Mouse (Mus musculus): ENCODE results near the gene Chchd1.

Chchd1 gene

DNA sequence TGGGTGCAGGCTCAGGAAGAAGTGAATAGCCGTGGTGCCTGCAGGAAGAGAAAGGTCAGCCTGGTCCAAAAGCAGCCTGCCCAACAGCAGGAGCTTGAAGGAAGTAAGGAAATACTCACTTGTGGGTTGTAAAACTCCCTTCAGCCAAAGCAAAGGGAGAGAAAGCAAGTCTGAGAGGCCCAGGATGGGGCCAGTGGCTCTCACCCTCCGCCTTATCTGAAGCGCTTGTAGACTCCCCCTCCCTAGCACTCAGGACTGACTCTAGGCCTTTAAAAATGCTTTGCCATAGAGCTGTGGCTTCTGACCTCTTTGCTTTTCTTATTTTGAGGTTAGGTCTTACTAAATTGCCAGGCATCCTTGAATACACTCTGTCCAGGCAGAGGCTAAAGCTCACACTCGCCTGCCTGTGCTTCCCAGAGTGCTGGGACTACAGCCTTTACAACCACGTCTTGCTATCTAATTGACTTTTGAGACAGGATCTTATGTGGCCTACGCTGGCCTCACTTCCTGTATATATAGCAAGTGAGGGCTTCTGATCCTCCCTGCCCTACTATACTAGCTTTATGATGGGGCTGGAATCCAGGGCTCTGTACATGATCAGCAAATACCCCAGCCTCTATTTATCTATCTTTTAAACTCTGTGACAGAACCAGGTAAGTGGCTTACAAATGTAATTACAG is 23.0 kb downstream of the Chchd1 start:
- no peak for DNase-seq (ENCODE audit: low spot score)

DNA sequence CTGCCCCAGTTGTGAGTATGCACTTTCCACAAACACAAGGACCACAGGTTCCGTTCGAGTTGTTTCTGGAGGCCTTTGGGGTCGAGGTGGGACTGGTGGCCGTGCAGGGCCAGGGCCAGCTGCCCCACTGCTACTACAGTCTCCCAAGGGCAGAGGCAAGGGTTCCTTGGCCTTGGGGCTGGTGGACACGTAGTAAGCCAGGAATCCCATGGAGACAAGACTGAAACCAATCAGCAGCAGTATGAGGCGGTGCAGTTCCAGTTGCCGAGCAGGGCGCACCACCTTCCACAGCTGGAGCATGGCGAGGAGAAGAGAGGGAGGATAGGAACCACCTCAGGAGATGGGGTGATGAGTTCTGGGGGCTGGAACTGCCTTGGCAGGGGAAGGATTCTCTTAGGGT is 27.1 kb downstream of the Chchd1 start:
- DNase-seq (ENCODE audit: low spot score) = no peak

DNA sequence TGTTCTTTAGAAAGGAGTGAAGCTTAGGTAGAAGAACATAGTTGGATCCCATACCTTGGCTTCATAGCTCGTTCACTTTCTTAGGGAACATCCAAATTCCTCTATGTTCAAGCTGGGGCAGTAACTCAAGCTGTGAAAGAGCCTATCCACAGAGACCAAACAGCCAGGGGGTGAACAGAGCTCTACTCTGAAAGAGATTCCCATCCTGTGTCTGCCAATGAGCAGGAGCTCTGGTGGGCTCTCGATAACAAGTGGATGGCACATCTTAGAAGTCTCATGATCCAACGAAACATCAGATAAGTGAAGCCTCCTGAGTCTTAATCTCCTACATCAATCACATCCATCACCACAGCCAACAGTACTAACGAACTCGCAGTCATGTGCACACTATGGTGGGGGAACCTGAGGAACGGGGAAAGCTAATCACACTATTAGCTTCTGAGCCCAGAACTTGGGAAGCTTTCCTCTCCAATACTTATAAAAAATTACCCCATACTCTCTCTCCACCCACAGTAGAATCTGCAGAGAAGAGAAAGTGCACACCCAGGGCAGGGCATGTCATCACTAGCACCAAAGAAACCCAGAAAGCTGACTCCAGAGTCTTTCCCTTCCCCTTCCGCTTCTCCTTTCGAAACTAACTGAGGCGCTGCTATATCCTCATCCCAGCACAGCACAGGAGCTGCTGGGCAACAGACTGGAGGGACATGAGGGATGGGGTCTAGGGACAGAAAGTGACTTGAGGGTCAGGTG is 28.2 kb downstream of the Chchd1 start:
- no peak for DNase-seq (ENCODE audit: low spot score)

DNA sequence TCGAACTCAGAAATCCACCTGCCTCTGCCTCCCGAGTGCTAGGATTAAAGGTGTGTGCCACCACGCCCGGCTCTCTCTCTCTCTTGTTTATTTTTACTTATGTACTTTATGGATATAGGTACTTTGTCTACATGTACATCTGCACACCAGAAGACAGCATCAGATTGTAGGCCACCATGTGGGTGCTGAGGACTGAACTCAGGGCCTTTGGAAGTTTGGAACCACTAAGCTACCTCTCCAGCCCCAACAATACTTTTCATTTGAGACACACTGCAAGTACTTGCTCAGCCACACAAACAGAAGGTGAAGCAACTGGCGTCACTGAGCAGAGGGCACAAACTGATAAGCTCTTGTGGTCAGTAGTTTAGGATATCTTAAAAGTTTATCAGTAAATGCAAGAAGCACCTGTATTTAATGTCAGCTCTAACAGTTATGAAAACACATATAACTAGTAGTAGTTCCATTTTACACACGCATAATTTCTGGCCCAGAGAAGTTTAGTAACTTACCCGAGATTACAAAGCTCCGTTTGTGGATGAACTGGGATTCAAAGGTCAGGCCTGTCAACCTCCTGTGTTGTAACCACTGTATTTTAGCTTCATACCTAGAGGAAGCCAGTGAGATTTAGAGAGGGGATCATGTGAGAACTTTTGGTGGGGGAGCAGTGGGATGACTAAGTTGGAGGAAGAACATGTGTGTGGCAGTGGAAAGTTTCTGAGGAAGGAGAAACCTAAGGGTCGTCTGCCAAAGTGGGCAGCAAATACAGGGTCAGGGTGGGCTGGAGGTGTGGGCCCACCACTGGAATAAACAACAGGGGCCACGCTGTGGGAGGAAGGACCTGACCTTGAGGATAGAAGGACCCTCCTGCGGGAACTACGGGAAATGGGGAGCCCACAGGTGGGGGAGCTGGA is 30.5 kb downstream of the Chchd1 start:
- DNase-seq (ENCODE audit: low spot score) = no peak

DNA sequence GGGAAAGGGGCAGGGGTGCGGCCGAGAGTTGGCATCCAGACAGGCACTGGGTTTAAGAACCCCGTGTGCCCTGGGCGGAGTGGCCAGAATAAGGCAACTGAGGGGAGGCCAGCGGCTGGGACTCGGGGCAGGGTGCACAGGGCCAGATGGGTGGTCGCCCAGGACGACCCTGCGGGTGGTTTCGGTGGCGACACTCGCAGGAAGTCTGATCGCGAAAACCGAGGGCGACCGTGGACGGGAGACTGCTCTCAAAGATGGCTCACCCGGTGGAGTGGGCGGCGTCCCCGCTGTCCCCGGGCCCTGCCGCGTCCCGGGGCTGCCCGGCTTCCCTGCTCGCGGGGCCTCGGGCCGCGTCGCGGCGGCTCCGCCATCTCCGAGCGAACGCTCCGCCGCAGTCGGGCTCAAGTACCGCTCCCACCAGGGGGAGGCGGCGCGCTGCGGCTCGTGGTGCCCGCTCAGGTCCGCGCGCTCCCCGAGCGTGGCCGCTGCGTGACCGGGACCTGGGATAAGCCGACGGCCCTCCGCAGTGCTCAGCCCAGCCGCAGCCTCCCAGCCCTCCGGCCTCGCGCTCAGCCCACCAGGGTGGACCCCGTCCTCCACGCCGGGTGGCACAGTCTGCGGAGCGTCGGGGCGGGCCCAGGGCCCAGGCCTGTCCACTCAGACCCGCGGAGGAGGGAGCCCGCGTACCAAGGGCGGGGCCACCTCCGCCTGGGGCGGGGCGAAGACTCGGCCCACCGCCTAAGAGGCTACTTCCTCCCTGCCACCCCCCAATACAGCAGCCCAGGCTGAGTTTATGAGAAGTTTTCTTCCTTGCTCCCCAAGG is 31.4 kb downstream of the Chchd1 start, which contains the start of gene Ndst2:
Ndst2 (minus strand) TSS at position 611 of the 823 bp plus-strand sequence.
- DNase-seq (ENCODE audit: low spot score) = peak; percentile 91

DNA sequence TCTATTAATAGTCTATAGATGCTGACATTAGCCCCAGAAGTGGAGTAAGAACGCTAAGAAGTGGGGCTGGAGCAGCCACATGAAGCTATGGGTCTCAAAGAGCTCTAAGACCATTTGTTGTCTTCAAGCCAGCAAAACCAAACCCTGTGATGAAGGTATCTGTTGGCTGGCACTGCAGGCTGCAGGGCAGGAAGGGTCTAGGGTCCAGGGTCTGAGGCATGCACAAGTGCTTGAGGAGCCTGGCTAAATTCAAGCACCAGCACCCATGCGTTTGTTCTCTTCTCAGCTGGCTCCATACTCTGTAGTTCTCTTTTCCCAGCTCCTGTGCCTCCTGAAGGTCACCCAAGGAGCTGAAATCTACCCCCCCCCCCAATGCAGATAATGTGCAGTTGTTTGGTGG is 32.2 kb downstream of the Chchd1 start:
- DNase-seq (ENCODE audit: low spot score) = no peak

DNA sequence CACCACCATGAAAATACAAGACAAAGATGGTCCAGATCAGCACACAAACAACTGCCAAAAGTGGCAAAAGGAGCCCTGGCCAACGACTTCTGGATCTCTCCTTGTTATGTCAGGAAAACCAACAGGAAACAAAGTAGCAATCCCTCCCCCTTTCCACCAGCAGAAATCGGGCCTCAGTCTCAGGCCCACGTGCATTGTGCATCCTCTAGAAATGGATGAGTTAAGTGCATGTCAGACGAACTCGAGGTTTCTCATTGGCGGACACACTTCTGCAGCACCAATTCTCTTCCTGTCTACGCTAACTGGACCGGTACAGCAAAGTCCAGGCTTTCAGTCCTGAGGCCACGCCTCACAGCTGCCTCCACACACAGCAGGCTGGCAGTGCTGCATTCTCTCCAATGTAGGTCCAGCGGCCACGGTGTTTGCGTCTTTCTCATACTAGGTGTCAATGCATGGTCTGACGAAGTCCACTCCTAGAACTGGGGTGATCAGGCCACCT is 33.1 kb downstream of the Chchd1 start:
- DNase-seq (ENCODE audit: low spot score) = no peak

DNA sequence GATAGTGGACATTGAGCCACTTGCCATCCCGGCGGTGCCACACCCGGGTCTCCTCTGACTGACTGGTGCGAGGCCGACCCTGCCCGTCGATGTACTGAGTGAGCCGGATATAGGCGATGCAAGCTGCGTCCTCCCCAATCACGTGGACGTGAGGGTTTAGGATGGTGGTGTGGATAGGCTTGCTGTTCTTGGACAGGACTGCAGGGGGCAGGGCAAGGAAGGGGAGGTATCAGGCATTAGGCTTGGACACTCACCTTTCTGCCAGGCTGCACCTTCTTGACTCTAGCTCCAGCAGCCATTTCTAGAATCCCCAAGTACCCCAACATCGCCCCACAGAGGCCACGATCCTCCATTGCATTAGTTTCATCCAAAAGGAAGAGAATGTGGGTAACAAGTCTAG is 34.5 kb downstream of the Chchd1 start:
- DNase-seq (ENCODE audit: low spot score) = peak; percentile 78

DNA sequence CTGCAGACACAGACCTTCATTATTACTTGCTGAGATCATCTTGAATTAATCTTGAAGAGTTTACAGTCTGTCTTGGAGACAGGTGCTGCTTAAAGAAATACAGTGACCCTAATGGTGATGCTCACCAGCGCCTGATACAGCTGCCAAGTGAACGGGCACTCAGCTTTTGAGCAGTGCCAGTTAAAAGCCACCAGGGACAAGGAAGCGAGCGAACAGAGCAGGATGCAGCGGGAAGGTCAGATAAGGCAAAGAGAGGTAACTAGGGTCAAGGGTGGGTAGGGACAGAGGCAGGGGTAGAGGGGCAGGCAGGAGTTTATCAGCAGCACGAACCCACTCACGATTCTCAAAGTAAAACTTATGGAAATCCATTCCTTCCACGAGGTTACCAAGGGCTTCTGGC is 35.7 kb downstream of the Chchd1 start:
- DNase-seq (ENCODE audit: low spot score) = no peak

DNA sequence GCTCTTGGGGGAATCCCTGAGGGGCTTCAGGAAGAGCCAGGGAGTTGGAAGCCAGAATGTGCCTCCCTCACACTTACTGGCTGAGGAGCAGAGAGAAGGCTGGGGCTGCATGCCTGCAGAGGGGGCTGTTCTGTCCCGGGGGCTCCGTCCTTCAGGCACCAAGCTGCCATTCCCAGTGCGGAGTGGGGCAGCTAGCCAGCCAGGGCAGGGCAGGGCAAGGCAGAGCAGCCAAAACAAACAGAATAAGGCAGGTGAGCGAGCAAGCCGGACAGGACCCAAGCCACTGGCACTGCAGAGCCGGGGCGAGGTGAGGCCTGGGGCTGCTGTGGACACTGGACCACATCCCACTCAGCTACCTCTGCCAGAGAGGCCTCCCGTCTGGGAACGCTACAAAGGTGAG is 38.5 kb downstream of the Chchd1 start:
- DNase-seq (ENCODE audit: low spot score) = no peak

DNA sequence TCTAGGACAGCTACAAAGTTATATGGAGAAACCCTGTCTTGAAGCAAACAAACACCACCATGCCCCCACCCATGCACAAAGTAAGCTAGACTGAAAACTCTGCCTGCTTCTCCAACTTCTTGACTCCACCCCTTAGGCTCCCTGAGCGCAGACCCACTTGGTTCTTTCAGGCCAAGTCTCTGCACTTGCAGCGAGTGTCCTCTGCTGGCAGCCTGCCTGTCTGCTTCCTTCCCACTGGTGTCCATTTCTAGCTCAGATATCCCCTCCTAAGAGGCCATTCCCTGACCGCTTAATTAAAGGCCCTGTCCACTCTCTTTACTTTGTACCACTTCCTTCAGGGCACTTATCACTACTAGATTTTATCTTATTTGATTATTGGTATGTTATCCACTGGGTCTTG is 40.8 kb downstream of the Chchd1 start:
- no peak for DNase-seq (ENCODE audit: low spot score)

DNA sequence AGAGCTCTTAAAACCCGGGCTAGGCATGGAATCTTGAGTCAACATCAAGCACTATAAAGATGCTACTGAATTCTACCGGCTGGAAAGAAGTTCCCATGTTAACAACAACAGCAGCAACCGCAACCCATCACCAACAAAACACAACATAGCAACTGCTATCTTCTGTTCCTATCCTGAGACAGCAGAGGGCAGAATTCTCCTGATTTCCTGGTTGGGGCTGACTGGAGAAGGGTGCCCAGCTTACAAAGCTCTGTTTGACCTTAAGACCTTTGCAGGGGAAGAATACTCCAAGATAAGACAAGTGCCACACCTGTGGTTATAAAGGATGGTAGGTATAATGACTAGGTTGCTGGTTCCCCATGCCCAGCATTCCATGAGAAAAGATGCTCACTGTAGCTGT is 44.1 kb downstream of the Chchd1 start:
- no peak for DNase-seq (ENCODE audit: low spot score)

DNA sequence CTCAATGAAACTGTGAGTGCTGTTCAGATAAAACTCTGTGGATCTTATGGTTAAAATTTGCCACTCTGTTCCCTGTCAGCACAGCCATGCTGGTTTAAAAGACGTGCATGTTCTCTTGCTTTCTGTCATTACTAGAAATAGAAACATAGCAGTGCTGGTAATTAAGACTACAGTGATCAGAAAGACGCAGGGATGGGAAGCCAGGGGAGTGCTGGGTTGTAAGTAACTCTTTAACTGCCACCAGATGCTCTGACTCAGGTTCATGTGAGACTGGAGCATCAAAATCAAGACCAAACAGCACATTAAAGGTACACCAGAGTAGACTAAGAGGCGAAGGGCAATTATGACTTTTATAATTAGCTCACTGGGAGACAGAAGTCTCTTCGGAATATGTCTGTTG is 45.6 kb downstream of the Chchd1 start:
- DNase-seq (ENCODE audit: low spot score) = no peak

DNA sequence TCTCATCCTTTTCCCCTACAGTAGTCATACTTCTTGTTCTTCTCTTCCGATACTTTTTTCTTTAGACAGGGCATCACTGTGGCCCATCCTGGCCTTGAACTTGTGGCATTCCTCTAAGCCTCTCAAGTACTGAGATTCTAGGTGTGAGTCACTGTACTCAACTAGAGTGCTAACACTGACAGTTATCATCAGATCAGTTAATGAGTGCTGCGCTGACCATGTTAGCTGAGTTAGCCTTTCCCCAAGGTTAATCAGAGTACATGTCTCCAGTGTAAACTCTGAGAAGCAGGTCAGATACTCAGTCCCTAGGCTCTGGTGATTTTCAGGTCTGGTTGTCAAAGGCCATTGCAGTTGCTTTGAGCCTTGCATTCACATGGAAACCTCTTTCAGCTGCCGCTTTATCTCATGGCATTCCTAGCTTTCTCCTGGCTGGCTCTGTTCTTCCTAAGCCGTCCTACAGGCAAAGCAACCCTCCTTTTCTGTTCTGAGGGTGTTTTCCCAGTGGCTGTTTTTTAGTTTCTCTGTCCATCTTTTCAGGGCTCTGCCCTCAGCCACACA is 46.8 kb downstream of the Chchd1 start:
- no peak for DNase-seq (ENCODE audit: low spot score)

DNA sequence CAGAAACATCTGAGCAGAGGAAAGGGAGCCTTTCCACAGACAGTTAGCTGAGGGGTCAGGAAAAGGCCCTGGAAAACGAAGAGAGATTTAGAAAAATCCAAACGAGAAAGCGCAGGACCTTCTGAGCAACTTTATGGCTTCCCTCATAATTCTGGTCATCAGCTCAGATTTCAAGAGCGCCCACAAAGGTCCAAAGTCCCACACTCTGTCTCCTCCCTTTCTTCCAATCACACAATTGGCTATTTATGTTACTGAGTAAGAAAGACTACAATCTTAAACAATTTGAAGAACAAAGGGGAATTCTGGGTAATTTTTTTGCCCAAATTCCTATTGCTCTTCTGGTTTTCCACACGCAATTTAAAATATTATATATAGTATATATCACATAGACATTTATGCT is 47.7 kb downstream of the Chchd1 start:
- DNase-seq (ENCODE audit: low spot score) = no peak

DNA sequence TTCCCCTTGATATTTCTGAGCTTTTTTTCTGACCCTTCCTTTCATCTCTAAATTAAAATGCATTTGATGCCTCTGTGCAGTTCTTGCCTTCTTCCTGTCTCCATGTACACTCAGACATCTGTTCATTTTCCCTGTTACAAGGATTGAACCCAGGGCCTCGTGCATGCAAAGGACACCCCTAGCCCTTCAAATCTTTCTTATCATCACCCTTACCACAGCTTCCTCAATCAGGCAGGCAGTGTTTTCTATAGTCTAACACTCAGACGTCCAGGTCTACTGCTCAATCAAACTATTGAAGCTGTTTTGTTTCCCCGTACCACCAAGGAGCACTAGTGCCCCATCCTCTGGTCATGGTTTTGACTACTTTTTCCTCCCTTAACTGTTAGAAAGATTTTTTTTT is 51.0 kb downstream of the Chchd1 start:
- DNase-seq (ENCODE audit: low spot score) = no peak

Data from testis, postnatal 10 days (tissue).